Mouse (Mus musculus) cerebellum, adult 2 months (tissue): ENCODE measurements around the gene Eef1g.

Experiments used
- CTCF ChIP-seq: fragments of 200-500 bp; IDR thresholded peaks from 2 replicates; pipeline ENCODE4 v1.5.1; 2011; ENCODE audit warnings: low read depth, mild to moderate bottlenecking, control low read depth, low read length, moderate library complexity, borderline replicate concordance; ENCODE audit not compliant: insufficient read depth
- POLR2A ChIP-seq: fragments of 200-500 bp; IDR thresholded peaks from 2 replicates; pipeline ENCODE4 v1.6.1; 2011; ENCODE audit warnings: low read length, control low read depth, borderline replicate concordance; ENCODE audit not compliant: insufficient read depth

DNA sequence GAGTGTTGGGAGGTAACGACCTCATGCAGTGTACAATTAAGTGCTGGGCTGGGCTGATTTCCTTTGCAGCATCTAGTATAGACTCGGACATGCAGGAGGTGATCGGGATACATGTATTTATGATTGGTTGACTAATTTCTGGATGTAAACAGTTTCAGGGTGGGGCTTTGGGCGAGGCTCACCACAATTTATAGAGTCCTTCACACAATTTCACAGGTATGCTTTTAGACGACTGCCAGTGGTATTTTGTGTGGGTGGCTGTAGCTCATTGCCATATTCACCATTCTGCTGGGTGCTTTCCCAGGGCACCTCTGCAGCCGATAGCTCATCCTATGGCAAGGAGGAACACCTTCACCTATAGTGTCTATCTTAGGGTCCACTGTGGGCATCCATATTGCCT is 31.7 kb downstream of the Eef1g start:
- TF ChIP-seq CTCF = no peak
- TF ChIP-seq POLR2A = no peak
